Mouse (Mus musculus): ENCODE results near the gene Mymk.
A peak's percentile ranks its signal among the peaks of the same experiment; 100 is the strongest.

Mymk gene

GRCm38 (mm10) chr2:27079152-27079584, 7.2 kb upstream of the Mymk start, which contains the start of gene Adamtsl2:
Gene Adamtsl2, plus strand, starts transcription at chr2:27079379.
- peak; percentile 80 for DNase-seq (ENCODE audit: low spot score)

DNA sequence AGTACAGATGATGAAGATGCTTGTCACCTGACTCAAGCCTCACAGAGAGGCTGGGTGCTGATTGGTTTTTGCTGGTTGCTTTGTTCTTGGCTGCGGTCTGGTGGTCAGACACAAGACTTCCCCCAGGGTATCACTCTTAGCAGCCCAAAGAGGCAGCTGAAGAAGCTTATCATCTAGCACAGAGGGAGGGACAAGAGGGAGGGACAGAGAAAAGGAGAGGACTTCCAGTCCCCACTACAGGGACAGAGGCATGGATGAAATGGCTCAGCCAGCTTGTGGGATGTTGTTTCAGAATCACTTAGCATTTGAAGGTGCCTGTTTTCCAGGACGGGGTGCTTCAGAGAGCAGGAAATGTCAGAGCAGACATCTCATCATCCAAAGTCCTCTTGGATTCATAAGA, 6.3 kb upstream of the Mymk start:
- no peak for DNase-seq (ENCODE audit: low spot score)

GRCm38 (mm10) chr2:27077655-27078244, 5.8 kb upstream of the Mymk start:
- DNase-seq (ENCODE audit: low spot score): peak; percentile 19

GRCm38 (mm10) chr2:27075485-27075884, 3.5 kb upstream of the Mymk start:
- DNase-seq (ENCODE audit: low spot score): peak; percentile 45

DNA sequence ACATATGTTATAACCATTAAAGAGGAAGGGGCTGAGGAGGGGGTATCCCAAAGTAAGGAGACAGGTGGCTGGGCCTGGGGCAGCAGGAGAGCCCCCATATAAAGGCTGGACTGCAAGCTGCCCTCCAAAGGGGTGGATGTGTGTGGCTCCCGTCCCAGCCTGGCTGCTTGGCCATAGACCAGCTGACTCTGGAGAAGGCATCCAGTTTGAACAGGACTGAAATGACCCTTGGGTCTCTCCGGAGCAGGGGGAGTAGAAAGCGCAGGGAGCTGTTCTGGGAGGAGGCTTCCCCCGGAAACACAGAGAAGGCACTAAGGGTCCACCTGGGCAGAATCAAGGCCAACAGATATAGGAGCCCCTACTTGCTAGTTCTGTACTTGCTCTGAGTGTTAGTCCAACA, 2.8 kb upstream of the Mymk start:
- peak; percentile 47 for DNase-seq (ENCODE audit: low spot score)

GRCm38 (mm10) chr2:27073407-27073806, 1.4 kb upstream of the Mymk start:
- no peak for DNase-seq (ENCODE audit: low spot score)

DNA sequence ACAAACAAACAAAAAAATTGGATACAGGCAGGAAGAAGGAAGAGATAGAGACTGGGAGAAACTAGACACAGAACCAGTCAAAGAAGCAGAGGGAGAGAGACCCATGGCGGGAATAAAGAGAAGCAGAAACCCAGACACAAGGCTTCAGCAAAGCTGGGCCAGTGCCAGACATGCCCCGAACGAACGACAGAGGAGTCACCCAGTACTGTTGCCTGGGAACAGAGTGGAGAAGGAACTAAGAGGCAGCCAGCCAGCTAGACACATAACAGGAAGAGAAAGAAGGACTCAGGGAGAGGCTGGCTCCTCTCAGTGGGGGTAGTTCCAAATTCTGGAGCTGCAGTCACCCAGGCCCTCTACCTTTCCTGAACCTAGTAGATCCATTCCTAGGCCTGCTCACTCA, 842 bp downstream of the Mymk start:
- DNase-seq (ENCODE audit: low spot score): peak; percentile 32

GRCm38 (mm10) chr2:27070247-27070813, 1.6 kb downstream of the Mymk start:
- DNase-seq (ENCODE audit: low spot score): no peak

DNA sequence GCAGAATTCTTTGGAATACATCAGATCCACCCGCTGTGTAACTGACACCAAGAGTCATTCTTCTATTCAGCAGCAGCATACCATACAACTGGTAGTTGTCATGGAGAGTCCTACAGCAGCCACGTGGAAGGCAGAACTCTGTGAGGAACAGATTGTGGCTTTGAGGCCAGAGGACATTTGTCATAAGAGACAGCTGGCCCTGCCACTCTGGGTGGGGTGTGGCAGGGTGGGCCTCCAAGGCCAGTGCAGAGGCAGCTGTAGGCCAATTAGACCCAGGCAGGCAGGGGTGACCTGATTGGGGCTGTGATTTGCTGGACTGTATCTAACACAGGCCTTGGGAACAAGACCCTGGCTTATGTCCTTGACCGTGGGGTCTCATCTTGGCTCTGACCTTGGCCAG, 2.3 kb downstream of the Mymk start:
- DNase-seq (ENCODE audit: low spot score): no peak

- DNase-seq (ENCODE audit: low spot score): no peak
These were observed 4.0 kb downstream of the Mymk start for GRCm38 (mm10) chr2:27067996-27068395.

DNA sequence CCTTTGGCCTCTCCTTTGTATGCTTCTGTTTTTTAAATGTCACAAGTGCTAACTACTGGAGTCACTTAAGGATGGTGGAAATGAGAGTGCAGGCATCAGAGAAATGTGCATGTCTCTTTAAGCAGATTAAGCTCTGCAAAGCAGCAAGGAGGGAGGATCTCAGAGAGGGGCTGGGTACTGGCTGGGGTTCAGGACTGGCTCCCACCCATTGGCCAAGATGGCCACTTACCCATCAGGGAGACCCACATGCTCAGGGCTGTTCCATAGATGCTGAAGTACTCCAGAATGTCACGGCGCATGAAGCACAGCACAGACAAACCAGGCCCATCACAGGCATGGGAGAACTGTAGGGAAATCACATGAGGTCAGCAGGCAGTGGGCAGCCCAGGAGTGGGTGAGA, 4.9 kb downstream of the Mymk start:
- no peak for DNase-seq (ENCODE audit: low spot score)

GRCm38 (mm10) chr2:27059187-27059586, 12.8 kb downstream of the Mymk start:
- DNase-seq (ENCODE audit: low spot score): no peak

- DNase-seq (ENCODE audit: low spot score): no peak
These were observed 13.2 kb downstream of the Mymk start for GRCm38 (mm10) chr2:27058751-27059150.

DNA sequence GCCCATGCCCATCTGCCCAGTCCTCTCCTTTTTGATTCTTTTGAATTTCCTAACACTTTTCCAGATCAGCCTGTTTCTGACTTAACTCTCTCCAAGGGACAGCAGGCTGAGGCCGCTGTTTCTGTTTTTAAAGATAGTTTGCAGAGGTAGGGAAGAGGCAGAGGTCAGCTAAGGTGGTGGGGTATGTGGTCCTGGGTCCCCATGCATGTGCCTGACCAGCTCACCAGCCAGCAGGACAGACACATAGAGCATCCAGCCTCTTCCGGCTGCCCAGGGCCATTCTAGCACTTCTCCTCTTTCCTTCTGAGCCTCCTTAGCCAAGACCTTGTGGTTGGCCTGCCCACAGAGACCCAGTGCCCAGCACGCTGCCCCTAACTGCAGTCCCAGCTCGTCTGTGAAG, 13.7 kb downstream of the Mymk start:
- no peak for DNase-seq (ENCODE audit: low spot score)

DNA sequence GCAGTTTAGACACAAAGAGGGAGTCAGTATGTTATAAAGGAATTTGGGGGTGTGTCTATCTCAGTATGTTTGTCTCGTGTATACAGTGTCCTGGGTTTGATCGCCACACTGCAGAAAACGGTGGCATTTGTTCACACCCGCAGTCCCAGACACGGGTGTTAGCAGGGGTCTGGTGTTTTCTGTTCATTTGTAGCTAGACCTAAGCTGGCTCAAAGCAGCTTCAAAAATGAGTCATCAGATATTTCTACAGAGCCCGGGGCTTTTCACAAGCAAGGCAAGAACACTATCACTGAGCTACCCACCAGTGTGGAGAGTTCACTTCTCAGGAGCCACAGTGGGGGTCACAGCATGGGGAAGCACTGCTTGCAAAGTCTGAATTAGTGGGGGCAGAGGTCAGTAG, 22.6 kb downstream of the Mymk start:
- no peak for DNase-seq (ENCODE audit: low spot score)

- no peak for DNase-seq (ENCODE audit: low spot score)
These were observed 25.8 kb downstream of the Mymk start for GRCm38 (mm10) chr2:27045979-27046770.

DNA sequence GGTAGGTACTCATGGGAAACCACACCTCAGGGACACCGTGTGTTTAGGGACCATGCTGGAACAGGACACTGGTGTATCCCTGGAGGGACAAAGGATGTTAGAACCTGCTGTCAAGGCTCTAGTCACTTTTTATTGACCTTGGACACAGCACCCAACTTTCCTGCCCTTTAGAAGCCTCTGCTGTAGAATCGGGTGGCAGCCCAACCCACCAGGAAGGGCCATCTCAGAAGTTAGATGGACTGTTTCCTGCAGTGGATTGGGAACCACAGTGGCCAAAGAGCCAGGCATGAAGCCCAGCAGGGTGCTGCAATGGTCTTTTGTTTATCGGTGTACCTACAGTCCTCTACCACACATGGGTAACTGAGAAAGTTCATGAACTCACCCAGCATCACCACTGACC, 27.3 kb downstream of the Mymk start:
- DNase-seq (ENCODE audit: low spot score): no peak

GRCm38 (mm10) chr2:27044166-27044565, 27.8 kb downstream of the Mymk start:
- DNase-seq (ENCODE audit: low spot score): peak; percentile 28

DNA sequence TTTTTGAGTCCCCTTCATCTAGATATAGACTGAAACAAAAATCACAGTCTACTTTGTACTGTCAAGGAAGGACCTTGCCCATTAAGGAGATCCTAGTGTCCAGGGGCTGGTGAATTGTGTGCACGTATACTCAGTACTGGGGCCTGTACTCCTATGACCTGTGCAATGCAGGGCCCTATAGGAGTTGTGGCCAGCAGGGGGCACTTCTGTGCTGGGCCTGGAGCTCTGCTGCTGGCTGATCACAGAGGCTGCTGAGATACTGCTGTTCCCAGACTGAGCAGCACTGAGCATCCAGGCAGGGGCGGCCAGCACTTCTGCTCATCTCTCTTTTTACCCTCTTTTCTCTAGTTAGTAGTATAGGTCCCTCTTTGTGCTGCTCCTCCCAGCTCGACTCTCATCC, 28.5 kb downstream of the Mymk start:
- DNase-seq (ENCODE audit: low spot score): peak; percentile 80

DNA sequence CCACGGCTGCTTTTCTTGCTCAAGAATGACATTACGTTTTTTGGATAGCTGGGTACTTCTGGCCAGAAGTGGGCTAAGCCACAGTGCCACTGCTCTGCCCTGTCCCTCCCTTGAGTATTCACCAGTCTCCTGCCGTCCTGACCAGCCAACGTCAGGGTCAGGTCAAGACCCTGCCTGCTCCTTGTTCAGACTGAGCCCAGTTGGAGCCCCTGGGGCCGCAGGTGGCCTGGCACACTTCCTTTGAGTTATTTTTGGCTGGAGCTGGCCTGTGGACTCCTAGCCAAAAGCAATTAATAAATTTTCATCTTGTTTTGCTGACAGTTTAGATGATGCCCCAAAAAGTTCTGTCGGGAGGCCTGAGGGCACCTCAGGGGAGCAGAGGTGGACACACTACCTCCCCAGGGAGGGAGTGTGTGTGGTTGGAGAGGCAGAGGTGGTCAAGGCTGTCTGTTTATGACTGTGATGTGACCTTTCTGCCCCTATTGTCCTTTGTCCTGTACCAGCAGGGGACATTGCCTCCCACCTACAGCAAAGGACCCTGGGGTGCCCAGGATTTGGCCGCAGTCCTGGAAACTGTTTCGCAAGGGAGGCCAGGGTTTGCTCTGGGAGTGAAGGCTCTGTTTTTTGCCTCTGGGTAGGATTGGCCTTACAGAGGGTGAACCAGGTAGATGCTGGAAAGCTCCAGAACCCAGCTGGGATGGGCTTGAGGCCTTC, 29.7 kb downstream of the Mymk start:
- peak; percentile 33 for DNase-seq (ENCODE audit: low spot score)

GRCm38 (mm10) chr2:27039286-27039685, 32.7 kb downstream of the Mymk start:
- no peak for DNase-seq (ENCODE audit: low spot score)

DNA sequence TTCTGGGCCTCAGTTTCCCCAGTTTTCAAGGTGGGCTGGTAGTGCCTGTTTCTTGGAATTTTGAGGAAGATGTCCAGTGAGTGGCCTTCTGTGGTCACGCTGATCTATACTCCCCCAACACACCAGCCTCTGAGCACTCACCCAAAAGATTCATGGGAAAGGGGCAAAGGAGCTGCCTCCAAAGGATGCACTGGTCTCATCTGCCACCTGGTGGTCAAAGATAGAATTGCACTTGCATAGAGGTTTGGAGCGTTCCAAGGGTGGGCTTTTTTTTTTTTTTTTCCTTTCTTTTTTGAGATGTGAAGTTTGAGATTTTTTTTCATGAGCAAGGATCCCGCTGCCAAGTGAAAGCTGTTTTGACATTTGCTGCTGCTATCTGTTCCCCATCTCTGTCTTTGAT, 33.4 kb downstream of the Mymk start:
- DNase-seq (ENCODE audit: low spot score): peak; percentile 68

DNA sequence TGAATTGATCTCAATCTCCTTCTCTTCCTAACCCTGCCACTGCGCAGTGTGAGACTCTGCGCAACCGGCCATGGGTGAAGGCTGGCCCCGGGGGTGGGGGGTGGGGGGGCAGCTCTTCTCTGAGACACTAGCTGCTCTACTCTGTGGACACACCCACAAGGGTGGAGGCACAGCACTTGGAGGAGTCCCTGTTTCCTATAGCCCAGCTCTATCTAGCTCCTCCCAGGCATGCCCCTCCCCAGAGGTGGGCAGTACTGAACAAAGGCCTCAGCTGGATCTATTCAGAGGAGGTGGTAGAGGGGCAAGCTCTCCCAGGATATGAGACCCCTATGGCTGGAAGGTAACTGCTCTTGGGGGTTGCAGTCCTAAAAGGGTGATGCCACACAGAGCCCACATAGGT, 35.0 kb downstream of the Mymk start:
- no peak for DNase-seq (ENCODE audit: low spot score)
